Mouse (Mus musculus) thymus, postnatal 14 days (tissue): ENCODE results near the gene Pacsin3.
"Not testable (repeated sequence)": the region's sequence is repeated elsewhere in the genome, so short reads cannot be mapped to it uniquely, and the experiment has no call there.

Experiments
- DNase-seq: peaks from one replicate; pipeline ENCODE4 v3.0.0; 2021

Pacsin3 gene

DNA sequence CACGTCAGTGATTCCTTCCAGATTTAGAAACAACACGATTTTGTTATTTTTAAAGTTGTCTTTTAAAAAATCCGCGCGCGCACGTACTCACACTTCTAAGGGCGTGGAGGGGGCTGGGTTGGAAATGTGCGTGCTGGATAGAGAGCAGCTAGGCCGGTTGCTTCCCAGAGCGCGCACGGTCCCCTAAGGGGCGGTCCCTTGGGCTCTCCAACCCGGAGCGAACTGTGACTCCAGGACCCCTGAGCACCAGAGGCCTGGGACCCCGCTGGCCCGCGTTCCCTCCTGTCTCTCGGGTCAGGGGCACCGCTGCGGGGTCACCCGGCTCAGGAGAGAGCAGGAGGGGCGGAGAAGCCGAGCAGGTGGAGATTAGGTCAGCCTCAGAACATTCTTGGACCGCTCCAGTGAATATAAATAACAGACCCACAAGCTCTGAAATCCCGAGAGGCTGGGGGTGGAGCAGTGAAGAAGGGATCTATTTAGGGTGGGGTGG, at the start of gene Pacsin3:
Pacsin3 (plus strand) TSS at position 294 of the 490 bp plus-strand sequence.
- DNase-seq, result no peak

GRCm38 (mm10) chr2:91206254-91206775, 49.4 kb upstream of the Pacsin3 start:
- no peak for DNase-seq

DNA sequence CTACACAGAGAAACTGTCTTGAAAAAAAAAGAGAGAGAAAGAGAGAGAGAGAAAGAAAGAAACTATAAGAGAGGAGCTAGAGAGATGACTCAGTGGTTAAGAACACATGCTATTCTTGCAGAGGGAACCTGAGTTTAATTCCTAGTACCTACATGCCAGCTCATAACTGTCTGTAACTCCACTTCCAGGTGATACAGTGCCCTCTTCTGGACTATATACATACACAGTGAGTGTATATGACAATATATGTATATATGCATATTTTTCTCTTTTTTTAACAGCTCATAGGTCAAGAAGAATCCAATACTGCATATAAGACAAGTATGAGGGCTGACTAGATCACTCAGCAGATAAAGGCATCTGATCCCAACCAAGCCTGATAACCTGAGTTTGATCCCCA, 42.4 kb upstream of the Pacsin3 start:
- no peak for DNase-seq

DNA sequence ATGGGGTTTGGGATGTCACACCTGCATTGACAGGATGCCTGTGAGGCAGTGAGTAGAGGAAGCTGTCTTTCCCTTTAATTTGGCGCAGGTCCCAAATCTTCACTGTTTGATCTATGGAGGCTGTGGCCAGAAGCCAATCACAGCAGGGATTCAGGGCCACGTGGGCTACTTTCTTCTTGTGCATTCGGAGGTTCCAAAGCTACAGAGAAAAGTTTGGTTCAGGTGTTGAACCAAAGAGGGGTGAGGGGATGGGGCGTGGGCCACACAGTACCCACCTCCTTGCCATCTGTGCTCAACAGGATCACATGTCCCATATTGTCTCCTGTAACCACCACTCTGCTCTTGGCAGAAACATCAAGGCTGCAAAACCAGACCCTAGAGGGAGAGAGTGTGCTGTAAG, 38.7 kb upstream of the Pacsin3 start:
- peak; percentile 70 for DNase-seq

GRCm38 (mm10) chr2:91220501-91220900, 35.3 kb upstream of the Pacsin3 start:
- no peak for DNase-seq

- DNase-seq, result no peak
Observed at GRCm38 (mm10) chr2:91223614-91224013, 32.1 kb upstream of the Pacsin3 start.

DNA sequence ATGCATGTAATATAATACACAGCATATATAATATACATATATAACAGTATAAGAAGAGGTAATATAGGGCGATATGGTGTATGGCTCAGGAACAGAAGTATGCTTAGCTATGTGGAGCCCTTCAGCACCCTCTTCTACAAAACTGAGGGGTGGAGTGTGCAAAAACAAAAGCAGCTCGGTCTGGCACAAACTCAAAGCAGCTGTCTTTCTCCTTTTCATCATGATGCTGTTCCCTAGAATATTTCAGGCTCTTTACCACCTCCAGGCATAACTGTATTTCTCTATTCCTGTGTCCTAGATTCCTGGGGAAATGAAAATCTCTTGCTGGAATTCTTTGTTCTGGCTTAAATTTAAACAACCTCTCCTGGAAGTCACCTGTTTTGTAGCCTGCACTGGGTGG, 26.0 kb upstream of the Pacsin3 start:
- no peak for DNase-seq

GRCm38 (mm10) chr2:91236601-91237510, 18.9 kb upstream of the Pacsin3 start, which contains the start of gene Ddb2:
Gene Ddb2, minus strand, starts transcription at chr2:91236982.
- peak; percentile 97 for DNase-seq

DNA sequence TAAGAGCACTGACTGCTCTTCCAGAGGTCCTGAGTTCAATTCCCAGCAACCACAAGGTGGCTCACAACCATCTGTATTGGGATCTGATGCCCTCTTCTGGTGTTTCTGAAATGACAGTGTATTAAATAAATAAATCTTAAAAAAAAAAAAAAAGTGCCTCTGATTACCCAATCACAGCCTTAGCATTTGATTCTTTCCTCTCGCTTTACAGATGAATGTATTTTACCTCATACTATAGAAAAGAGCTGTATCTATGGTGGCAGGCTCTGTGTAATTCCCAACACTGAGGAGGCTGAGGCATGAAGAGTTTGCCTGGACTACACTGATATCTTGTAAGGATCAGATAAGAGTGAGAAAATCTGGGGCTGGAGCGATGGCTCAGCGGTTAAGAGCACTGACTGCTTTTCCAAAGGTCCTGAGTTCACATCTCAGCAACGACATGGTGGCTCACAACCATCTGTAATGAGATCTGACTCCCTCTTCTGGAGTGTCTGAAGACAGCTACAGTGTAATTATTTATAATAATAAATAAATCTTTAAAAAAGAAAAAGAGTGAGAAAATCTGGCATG, 18.2 kb upstream of the Pacsin3 start:
- DNase-seq, result not testable (repeated sequence)

GRCm38 (mm10) chr2:91242547-91242946, 13.2 kb upstream of the Pacsin3 start:
- DNase-seq, result no peak

DNA sequence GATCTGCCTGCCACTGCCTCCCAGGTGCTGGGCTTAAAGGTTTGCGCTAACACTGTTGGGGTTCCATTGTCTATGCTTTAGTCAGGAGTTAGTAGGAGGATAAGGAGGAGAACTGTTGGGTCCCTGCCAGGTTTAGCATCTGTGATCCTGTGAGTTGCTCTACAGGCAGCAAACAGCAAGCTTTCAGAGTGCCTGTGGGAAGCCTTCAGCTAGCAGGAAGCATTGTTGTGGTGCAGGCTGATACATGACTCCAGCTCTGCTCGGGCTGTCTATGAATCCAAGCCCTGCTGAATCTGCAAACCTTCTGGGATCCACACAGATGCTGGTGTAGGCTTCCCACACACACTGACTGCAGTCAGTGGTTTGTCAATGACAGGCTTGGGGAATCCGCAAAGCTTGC, 12.3 kb upstream of the Pacsin3 start:
- DNase-seq, result no peak

GRCm38 (mm10) chr2:91244557-91245228, 11.1 kb upstream of the Pacsin3 start:
- no peak for DNase-seq

DNA sequence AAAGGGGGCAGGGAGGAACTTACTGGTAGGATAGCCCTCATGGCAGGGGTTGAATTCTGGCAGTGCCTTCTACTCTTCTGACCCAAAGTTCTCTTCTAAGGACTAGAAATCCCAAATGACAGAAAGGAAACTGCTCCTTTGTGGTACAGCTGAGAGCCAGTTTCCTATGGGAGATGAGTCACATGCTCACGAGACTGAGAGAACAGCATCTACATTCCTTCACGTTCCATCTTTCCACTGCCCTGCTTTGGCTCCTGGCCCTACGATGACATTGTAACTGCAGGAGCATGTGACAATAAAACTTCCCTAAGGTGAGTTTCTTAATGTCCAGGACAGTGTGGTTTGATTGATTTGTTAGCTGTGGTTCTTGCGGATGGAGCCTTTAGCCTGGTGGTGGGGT, 7.4 kb upstream of the Pacsin3 start:
- no peak for DNase-seq

DNA sequence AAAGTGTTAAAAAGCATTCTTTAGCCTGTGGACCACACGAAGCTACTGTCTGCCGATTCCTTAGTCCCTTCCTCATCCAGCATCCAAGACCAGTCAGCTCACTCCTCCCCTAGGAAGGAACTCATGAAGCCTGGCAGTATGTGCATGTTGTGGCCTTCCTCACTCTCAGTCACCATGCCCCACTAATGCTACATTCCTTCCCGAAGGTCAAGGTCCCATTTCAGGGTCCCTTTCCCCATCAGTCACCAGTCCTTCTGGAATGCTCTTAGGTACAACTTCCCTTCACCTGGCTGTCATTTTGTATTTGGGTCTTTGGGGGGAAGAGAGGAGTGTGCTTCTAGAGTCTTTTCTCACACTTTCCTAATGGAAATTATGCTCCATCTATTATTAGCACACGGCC, 3.8 kb upstream of the Pacsin3 start:
- DNase-seq, result no peak

DNA sequence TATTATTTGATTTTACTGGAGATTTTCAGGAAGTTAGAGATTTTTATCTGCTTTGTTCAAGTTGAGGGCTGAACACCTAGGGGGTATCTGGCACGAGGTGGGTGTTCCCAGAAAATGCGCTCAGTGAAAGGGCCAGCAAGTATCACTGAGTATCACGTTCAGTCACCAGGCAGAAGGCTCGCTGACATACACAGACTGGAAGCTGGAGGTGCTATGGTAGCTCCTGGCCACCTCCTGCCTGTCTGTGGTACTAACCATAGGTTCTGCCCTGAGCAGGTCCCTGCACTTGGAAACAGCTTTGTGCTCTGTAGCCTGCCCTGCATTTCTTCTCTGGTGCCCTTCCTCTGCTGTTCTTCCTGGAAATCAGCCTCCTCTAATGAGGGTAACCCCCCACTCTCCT, 3.2 kb upstream of the Pacsin3 start:
- no peak for DNase-seq

GRCm38 (mm10) chr2:91254725-91255380, 901 bp upstream of the Pacsin3 start:
- no peak for DNase-seq

GRCm38 (mm10) chr2:91256256-91257125, 737 bp downstream of the Pacsin3 start:
- DNase-seq, result peak; percentile 53

GRCm38 (mm10) chr2:91257126-91257980, 1.6 kb downstream of the Pacsin3 start:
- DNase-seq, result peak; percentile 9

GRCm38 (mm10) chr2:91258054-91258453, 2.3 kb downstream of the Pacsin3 start:
- no peak for DNase-seq

DNA sequence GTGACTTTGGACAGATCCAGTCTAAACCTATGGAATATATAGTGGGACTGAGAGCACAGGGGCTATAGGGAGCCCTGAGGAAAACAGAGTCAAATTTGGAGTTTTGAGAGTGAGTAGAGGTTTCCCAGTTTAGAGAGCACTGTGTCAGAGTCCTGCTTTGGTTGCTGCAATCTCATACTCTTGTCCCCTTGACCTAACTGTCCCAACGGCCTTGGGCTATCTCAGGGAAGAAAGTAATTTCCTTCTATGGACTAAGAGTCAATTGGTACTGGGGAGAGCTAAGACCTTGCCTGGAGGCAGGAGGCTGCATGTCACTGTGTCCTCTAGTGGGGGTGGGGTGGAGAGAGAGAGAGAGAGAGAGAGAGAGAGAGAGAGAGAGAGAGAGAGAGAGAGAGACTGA, 3.1 kb downstream of the Pacsin3 start:
- no peak for DNase-seq

- no peak for DNase-seq
Observed at GRCm38 (mm10) chr2:91259493-91259892, 3.7 kb downstream of the Pacsin3 start.
